Mouse (Mus musculus): ENCODE measurements around the gene Abhd6.
"Not testable (repeated sequence)": the region's sequence is repeated elsewhere in the genome, so short reads cannot be mapped to it uniquely, and the experiment has no call there.

Gene Abhd6

DNA sequence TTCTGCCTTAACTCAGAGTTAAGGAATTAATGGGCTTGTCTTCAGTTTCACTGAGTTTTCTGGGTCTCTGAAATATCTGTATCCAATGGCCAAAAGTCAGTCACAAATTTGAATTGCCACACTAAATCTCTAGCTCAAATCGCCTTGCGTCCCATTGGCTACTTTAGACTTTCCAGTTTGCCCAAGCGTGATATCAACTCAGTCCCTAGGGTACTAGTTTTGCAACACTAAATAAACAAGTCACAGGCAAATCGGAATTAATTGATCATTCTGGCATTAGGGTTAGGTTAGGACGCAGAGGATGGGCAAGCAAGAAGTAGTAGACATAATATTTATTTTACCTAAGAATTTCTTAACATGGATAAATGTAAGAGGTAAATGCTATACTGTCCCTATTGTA lies 2.5 kb upstream of the Abhd6 start:
- Histone ChIP-seq H3K27me3 (ENCODE audit: insufficient read depth, low read length) (peaks cover 61% of the 10 kb centered on the region), H3K36me3 (ENCODE audit: insufficient read depth, low read length) (no peaks in the 10 kb centered on the region), H3K9me3 (ENCODE audit: low read length) (peaks cover 16% of the 10 kb centered on the region), H3K4me3 (replicated peaks; ENCODE audit: low read length) (no peak overlapping the region), H3K4me1 (replicated peaks; ENCODE audit: low read depth, low read length) (peaks cover 39% of the 10 kb centered on the region)
- TF ChIP-seq POU5F1 (IDR thresholded peaks at IDR 0.05; ENCODE audit: borderline replicate concordance, low read length) = no peak
- TF ChIP-seq CTCF (conservative IDR thresholded peaks at IDR 0.05; ENCODE audit: low read length) = no peak
- no peak for TF ChIP-seq NANOG (IDR thresholded peaks at IDR 0.05; ENCODE audit: borderline replicate concordance, low read length)

DNA sequence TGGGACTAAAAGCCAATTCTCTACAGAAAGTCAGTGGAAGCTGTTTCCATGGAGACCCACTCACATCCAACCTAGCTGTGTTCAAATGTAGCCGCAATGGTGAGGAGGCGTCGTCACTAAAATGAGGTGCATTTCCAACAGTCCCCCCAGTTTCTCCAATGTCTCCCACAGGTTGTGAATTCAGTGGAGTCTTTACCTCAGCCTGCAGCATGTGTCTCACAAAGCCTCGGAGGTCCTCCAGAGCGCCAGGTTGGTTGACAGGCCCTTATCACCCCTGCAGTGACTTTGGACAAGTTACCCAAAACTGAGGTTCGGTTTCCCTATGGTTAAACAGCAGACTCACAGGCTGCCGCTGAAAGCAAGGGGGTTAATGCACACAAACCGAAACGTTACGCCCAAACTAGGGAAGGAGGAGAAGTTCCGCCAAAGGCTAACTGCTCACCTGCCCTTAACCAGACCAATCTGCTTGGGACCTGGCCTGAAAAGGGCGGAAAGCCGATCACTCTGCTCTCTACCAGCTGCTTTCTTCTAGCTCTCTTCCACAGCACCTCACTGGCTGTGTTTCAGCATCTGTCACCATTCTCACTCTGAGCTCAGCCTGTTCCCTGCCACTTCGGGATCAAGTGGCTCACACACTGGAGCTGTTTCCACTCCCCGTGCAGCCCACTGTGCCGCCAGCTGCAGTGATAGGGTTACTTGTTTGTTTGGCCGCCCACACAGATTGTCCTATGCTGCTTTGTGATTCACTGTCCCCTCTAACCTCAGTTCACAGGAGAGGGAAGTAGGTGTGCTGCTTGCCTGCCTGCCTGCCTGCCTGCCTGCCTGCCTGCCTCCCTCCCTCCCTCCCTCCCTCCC lies 1.6 kb upstream of the Abhd6 start:
- H3K27me3 ChIP-seq (ENCODE audit: insufficient read depth, low read length) = peaks cover 58% of the 10 kb centered on the region
- H3K4me3 ChIP-seq (replicated peaks; ENCODE audit: low read length) = peak overlapping the region; percentile 71
- no peak for TF ChIP-seq POU5F1 (IDR thresholded peaks at IDR 0.05; ENCODE audit: borderline replicate concordance, low read length)
- TF ChIP-seq CTCF (conservative IDR thresholded peaks at IDR 0.05; ENCODE audit: low read length) = no peak
- no peak for TF ChIP-seq NANOG (IDR thresholded peaks at IDR 0.05; ENCODE audit: borderline replicate concordance, low read length)
- no peaks in the 10 kb centered on the region; the same call in 1 of the 2 replicates for H3K36me3 ChIP-seq (ENCODE audit: insufficient read depth, low read length)
- H3K4me1 ChIP-seq (replicated peaks; ENCODE audit: low read depth, low read length) = peaks cover 39% of the 10 kb centered on the region
- H3K9me3 ChIP-seq (ENCODE audit: low read length) = peaks cover 24% of the 10 kb centered on the region

DNA sequence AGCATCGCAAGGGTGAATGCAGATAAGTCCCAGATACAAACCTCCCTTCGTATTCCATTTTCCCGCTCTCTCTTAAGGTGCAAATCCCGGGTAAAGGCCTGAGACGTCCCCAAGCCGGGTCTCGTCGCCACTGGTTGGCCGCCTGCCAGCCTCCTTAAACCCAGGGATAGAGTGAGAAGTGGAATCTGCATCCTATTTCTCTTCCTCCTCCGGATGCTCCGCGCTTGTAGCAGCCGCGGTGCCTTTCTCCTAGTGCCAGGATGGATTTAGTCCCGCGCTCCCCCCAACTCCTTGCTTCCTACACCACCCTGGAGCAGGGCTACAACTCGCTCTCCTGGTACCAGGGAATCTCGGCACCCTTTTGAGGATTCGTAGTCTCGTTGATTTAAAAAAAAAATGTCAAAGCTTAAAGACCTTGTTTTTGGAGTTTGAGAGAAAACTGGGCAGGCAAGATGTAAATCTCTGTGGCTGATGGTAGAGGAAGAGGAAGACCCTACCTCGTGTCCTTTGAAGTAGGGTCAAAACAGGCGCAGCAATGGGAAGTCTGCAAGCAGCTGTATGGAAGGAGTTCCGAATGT lies 480 bp downstream of the Abhd6 start:
- Histone ChIP-seq H3K36me3 (ENCODE audit: insufficient read depth, low read length) (no peaks in the 10 kb centered on the region; the same call in 1 of the 2 replicates), H3K27me3 (ENCODE audit: insufficient read depth, low read length) (peaks cover 58% of the 10 kb centered on the region), H3K9me3 (ENCODE audit: low read length) (peaks cover 41% of the 10 kb centered on the region), H3K4me1 (replicated peaks; ENCODE audit: low read depth, low read length) (peaks cover 32% of the 10 kb centered on the region), H3K4me3 (replicated peaks; ENCODE audit: low read length) (peak overlapping the region; percentile 80)
- TF ChIP-seq POU5F1 (IDR thresholded peaks at IDR 0.05; ENCODE audit: borderline replicate concordance, low read length) (no peak), NANOG (IDR thresholded peaks at IDR 0.05; ENCODE audit: borderline replicate concordance, low read length) (no peak), CTCF (conservative IDR thresholded peaks at IDR 0.05; ENCODE audit: low read length) (no peak)

DNA sequence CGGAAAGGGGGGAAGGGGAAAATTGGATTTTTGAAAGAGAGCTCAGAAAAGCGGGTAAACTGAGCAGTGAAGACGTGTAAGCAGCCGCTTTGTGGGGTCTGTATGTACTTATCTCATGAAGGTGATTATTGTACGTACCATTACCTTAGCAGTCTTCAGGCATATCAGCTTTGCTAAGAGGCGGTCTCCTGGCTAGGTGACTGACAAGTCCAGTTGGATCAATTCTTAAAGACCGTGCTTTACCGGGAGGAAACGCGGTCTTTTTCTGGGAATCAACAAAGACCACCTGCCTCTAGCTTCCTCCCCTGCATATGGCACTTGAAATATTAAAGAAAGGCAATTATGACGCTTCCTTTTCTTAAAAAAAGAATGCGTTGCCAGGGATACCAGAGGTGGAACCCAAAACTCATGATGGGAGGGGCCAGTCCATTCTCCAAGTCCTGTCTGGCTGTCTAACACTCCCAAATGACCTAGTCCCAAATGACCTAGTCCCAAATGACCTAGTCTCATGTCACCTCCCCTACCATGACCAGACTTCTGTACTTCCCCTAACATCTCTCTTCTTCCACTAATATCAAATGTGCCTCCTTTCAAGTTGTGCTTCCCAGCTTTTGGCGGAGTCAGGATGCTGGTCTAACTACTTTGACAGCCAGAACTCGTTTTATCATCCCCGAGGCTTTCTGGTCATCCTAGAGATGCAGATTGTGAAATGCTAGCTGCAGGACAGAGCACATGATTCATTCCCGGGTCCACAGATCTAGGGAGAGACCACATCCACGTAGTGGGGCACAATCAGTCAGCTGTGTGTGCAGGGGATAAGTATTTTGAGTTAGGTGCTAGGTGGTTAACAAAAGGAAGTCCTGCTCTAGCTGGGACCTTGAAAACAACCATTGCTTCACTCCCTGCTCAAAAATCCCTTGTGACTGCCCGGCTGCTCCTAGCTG lies 1.3 kb downstream of the Abhd6 start:
- Histone ChIP-seq H3K4me3 (replicated peaks; ENCODE audit: low read length) (peak overlapping the region; percentile 80), H3K36me3 (ENCODE audit: insufficient read depth, low read length) (no peaks in the 10 kb centered on the region; the same call in 1 of the 2 replicates), H3K27me3 (ENCODE audit: insufficient read depth, low read length) (peaks cover 53% of the 10 kb centered on the region), H3K4me1 (replicated peaks; ENCODE audit: low read depth, low read length) (peaks cover 32% of the 10 kb centered on the region), H3K9me3 (ENCODE audit: low read length) (peaks cover 43% of the 10 kb centered on the region)
- no peak for TF ChIP-seq POU5F1 (IDR thresholded peaks at IDR 0.05; ENCODE audit: borderline replicate concordance, low read length)
- TF ChIP-seq NANOG (IDR thresholded peaks at IDR 0.05; ENCODE audit: borderline replicate concordance, low read length) = no peak
- no peak for TF ChIP-seq CTCF (conservative IDR thresholded peaks at IDR 0.05; ENCODE audit: low read length)

DNA sequence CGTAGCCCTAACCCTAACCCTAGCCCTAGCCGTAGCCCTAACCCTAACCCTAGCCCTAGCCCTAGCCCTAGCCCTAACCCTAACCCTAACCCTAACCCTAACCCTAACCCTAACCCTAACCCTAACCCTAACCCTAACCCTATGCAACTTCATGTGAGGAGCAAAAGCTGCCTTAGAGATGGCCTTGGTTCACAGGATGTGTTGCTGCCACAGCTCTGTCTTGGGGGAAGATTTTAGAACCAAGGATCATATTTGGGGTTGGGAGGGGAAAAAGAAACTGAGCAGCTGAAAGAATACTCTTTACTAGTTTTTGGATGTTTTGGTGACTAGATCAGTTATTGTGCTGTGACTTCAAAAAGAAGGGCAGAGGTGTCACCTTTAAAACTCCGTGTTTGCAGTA lies 3.4 kb downstream of the Abhd6 start:
- not testable (repeated sequence) for H3K36me3 ChIP-seq (ENCODE audit: insufficient read depth, low read length)
- H3K4me1 ChIP-seq (replicated peaks; ENCODE audit: low read depth, low read length) = peaks cover 26% of the 10 kb centered on the region
- H3K27me3 ChIP-seq (ENCODE audit: insufficient read depth, low read length) = peaks cover 33% of the 10 kb centered on the region

DNA sequence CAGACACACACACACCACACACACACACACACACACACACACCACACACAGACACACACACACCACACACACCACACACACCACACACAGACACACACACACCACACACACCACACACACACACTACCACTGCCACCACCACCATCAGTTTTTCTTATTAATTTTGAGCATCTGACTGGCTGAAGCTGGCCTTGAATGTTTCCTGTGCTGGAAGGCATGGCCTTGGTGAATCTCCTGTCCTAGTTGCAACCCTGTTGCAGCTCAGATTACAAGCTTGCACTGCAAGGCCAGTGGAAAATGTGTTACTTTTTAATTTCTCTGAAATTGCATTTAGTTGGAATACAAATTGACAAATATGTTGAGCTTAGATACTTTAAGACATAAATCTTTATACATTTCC lies 4.4 kb downstream of the Abhd6 start:
- Histone ChIP-seq H3K27me3 (ENCODE audit: insufficient read depth, low read length) (peaks cover 26% of the 10 kb centered on the region), H3K4me1 (replicated peaks; ENCODE audit: low read depth, low read length) (peaks cover 18% of the 10 kb centered on the region), H3K4me3 (replicated peaks; ENCODE audit: low read length) (no peak overlapping the region), H3K36me3 (ENCODE audit: insufficient read depth, low read length) (no peaks in the 10 kb centered on the region; the same call in 1 of the 2 replicates), H3K9me3 (ENCODE audit: low read length) (peaks cover 43% of the 10 kb centered on the region)
- no peak for TF ChIP-seq POU5F1 (IDR thresholded peaks at IDR 0.05; ENCODE audit: borderline replicate concordance, low read length)
- no peak for TF ChIP-seq CTCF (conservative IDR thresholded peaks at IDR 0.05; ENCODE audit: low read length)
- no peak for TF ChIP-seq NANOG (IDR thresholded peaks at IDR 0.05; ENCODE audit: borderline replicate concordance, low read length)

More for the DNA sequence above, 3.4 kb downstream of the Abhd6 start:
- H3K4me3 ChIP-seq (replicated peaks; ENCODE audit: low read length) = not testable (repeated sequence)
- H3K9me3 ChIP-seq (ENCODE audit: low read length) = peaks cover 43% of the 10 kb centered on the region

DNA sequence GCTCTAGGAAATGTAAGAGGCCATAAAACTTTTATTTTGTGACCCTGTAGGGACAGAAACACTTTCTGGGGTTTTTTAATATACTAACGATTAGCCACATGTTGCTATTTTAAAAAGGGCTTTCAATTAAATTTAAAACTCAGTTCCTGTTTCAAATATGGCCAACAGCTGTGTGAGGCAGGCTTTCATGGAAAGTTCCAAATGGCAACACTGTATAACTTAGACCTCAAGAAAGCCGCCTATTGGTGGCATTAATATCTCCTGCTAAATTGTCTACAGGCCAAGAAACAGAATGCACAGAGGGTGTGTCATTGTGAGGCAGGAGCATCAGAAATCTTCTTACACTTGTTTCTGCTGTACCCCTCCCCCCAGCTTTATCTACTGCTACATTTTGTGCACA lies 4.8 kb downstream of the Abhd6 start:
- TF ChIP-seq CTCF (conservative IDR thresholded peaks at IDR 0.05; ENCODE audit: low read length) = no peak
- no peak for TF ChIP-seq POU5F1 (IDR thresholded peaks at IDR 0.05; ENCODE audit: borderline replicate concordance, low read length)
- TF ChIP-seq NANOG (IDR thresholded peaks at IDR 0.05; ENCODE audit: borderline replicate concordance, low read length) = no peak
- Histone ChIP-seq H3K4me3 (replicated peaks; ENCODE audit: low read length) (no peak overlapping the region), H3K9me3 (ENCODE audit: low read length) (peaks cover 43% of the 10 kb centered on the region), H3K27me3 (ENCODE audit: insufficient read depth, low read length) (peaks cover 22% of the 10 kb centered on the region), H3K4me1 (replicated peaks; ENCODE audit: low read depth, low read length) (peaks cover 14% of the 10 kb centered on the region), H3K36me3 (ENCODE audit: insufficient read depth, low read length) (no peaks in the 10 kb centered on the region; the same call in 1 of the 2 replicates)

DNA sequence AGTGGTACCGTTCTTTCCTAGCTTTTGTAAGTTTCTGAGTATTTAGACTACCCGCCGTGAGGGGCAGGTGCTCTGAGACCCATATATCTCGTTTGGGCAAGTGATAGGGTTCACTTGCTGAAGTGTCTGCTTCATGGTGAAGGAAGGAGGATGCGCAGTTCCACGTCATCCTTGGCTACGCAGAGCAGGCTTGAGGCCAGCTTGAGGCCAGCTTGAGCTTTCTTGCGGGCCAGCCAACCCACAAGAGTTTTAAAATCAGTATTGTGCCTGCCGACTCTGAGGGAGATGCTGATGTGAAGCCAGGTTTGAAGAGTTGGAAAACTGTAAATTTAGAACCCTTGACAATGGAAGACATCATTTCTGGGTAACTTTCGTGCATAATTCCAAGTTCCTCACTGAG lies 5.2 kb downstream of the Abhd6 start:
- Histone ChIP-seq H3K9me3 (ENCODE audit: low read length) (peaks cover 43% of the 10 kb centered on the region), H3K36me3 (ENCODE audit: insufficient read depth, low read length) (no peaks in the 10 kb centered on the region; the same call in 1 of the 2 replicates), H3K4me1 (replicated peaks; ENCODE audit: low read depth, low read length) (peaks cover 15% of the 10 kb centered on the region), H3K4me3 (replicated peaks; ENCODE audit: low read length) (no peak overlapping the region), H3K27me3 (ENCODE audit: insufficient read depth, low read length) (peaks cover 17% of the 10 kb centered on the region)
- TF ChIP-seq NANOG (IDR thresholded peaks at IDR 0.05; ENCODE audit: borderline replicate concordance, low read length) (no peak), POU5F1 (IDR thresholded peaks at IDR 0.05; ENCODE audit: borderline replicate concordance, low read length) (no peak)
